Mouse (Mus musculus) R1 (cell line): ENCODE data around the gene Tgif1.

Source experiments
- DNase-seq: peaks from one replicate; pipeline ENCODE4 v3.0.0-alpha.2; 2018; ENCODE audit warnings: low read depth, low spot score

The Tgif1 gene

GRCm38 (mm10) chr17:70866538-70867114 is 13.3 kb upstream of the Tgif1 start:
- peak; percentile 98 for DNase-seq

DNA sequence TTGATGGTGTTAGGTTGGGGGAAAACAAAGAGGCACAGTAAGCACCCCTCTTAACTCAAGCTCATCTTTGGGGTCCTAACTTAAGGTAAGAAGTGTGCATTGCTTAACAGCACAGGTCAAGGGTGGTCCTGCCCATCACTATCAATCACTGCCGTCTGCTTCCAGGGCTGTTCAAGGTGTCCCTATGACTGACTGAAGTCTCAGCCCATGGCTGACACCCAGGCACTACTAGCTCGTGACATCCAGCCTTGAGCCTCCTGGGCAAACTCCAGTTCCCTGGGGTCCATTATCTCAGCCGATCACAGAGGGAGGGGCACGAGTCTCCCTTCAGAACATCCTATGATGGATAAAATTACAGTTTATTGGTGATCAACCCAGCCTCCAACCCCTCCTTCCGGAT is 12.7 kb upstream of the Tgif1 start:
- DNase-seq, result no peak

DNA sequence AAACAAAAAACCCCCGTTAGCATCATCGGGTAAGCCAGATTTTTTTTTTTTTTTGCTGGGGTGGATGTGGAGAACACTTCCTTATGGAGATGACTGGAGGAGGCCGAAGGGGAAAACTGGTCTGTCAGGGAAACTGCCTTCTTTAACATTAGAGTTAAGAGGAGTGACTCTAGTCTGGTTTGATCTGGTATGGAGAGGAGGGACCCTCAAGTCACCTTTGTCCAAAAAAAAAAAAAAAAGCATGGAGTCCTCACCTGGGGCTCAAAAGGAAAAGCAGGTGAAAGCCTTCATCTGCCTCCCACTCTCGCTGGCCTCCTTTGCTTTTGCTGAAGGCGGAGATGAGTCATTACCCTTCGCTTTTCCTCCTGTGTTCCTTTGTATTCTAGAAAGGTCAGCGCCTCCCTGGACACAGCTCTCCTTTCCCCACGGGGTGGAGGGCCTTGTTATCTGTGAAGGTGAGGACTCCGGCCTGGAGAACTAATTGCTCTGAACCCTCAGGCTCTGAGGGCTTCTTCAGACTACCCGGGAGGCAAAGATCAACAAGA is 11.8 kb upstream of the Tgif1 start:
- DNase-seq, result peak; percentile 97

DNA sequence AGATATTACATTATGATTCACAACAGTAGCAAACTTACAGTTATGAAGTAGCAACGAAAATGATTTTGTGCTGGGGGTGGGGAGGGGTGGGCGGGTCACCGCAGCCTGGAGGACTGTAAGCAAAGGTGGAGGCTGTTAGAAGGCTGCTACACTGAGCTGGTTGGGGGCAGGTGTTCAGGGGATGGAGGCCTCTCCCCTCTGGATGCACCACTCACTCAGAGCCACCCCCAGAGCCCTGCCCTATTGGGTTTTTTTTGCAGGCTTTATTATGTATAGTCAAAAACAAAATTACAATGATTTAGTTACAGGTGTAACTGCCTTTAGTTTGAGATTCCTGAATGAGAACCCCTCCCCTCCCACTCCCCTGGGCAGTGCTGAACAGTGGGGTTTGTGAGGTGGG is 11.3 kb upstream of the Tgif1 start:
- DNase-seq, result no peak

GRCm38 (mm10) chr17:70864117-70864516 is 10.8 kb upstream of the Tgif1 start:
- peak; percentile 71 for DNase-seq

GRCm38 (mm10) chr17:70858814-70859213 is 5.5 kb upstream of the Tgif1 start:
- DNase-seq, result no peak

- no peak for DNase-seq
Observed at GRCm38 (mm10) chr17:70856871-70857415, 3.6 kb upstream of the Tgif1 start.

- DNase-seq, result peak; percentile 65
Observed at GRCm38 (mm10) chr17:70854021-70854420, 675 bp upstream of the Tgif1 start.

- peak; percentile 85 for DNase-seq
Observed at GRCm38 (mm10) chr17:70852686-70853386, 510 bp downstream of the Tgif1 start.

DNA sequence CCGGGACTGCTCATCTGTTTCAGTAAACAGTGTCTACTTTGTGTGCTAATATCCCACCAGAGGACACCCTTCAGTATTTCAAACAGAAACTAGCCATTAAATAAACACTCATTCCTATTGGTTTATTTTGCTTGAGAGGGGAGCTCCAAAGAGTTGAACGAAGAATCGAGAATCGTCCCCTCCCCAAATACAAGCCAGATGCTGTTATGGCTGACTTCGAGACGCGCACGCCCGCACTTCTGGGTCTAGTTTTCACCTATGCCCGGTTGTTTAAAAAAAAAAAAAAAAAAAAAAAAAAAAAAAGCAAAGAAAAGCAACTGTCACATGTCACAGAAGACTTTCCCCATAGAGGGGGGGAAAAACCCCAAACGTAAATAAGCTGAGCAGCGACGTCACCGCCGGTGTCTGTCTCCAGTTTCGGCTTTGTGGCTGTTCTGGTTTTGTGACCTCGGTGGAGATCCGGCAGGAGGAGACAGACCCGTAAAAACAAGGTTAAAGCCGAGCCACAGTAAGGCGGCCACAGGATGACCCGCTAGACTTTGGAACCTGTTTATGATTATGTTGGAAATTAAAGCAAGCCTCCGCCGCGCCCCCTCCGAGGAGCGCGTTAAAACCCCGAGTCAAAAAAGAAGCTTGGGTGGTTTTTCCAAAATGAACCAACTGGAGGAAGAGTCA is 1.2 kb downstream of the Tgif1 start:
- DNase-seq, result peak; percentile 60

- peak; percentile 92 for DNase-seq
Observed at GRCm38 (mm10) chr17:70850996-70851991, 2.1 kb downstream of the Tgif1 start.

DNA sequence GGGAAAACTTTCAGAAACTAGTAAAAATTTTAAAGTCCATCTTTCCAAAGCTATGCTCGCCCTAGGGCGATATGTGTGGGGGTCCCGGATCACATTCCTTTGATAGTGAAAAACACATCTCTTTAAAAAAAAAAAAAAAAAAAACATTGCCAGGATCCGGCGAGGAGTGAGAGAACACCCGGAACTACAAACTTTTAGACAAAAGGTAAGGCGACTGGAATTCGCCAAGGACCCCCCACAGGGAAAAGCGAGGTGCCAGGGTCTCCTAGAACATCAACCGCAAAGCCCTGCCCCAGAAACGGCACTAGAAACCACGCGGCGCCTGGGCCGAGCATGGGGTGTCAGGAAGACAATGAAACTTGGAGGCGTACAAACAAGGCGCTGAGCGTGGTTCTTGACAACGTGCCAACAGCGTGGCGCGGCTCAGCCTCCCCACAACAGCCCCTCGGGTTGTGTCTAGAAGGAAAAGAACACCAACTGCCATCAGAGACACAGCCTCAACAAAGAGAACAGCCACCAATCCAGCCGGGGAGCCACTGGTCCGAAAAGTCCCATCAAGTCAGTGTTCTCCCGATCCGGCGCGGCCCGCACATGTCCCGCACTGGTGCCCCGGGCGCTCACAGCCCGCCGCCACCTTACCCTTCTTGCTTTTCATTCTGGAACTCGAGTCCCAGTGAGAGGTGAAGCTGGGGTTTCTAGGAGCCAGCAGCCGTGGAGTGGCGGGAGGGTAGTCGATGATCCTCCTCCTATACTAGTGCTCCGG is 2.9 kb downstream of the Tgif1 start:
- peak; percentile 82 for DNase-seq

- DNase-seq, result peak; percentile 89
Observed at GRCm38 (mm10) chr17:70849399-70850232, 3.7 kb downstream of the Tgif1 start.

- DNase-seq, result peak; percentile 95
Observed at GRCm38 (mm10) chr17:70848511-70849398, 4.6 kb downstream of the Tgif1 start.

- DNase-seq, result peak; percentile 58
Observed at GRCm38 (mm10) chr17:70847751-70848510, 5.4 kb downstream of the Tgif1 start.

- DNase-seq, result peak; percentile 90
Observed at GRCm38 (mm10) chr17:70847086-70847485, 6.3 kb downstream of the Tgif1 start.

DNA sequence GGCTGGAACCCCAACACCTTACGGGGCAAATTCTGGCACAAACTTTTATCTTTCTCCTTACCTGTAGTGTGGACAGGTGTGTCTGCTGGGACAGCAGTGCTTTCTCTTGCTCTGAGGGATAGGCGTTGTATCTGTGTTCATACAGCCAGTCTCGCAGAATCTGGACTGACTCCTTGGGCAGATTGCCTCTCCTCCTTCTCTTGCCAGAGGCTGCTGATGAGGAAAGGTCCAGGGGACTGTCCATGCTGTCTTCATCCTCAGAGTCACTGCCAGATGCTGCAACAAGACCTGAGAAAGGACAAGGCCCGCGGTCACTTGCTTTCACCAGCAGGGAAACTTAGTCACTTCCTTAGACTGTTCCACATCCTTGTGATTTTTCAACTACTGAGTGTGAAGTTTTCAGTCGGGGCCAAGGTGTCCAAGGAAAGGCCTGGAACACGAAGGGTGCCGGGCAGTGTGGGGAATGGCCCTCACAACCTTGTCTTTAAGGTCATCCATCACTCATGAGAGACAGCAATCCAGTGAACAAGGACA is 7.2 kb downstream of the Tgif1 start:
- peak; percentile 3 for DNase-seq
